Mouse (Mus musculus): ENCODE data around the gene Tet3.

GRCm38 (mm10) chr6:83485854-83486253, 27.0 kb upstream of the Tet3 start:
- TF ChIP-seq CTCF (IDR thresholded peaks at IDR 0.05; ENCODE audit: borderline replicate concordance, control insufficient read depth, extremely low read depth, insufficient read depth, low read length, poor library complexity): no peak
- TF ChIP-seq POLR2A (IDR thresholded peaks at IDR 0.05; ENCODE audit: control insufficient read depth, extremely low read depth, insufficient read depth, low read length, poor library complexity): no peak

Measured in thymus, adult 2 months (tissue).